10 mouse cellular contexts compared by ENCODE assay signal in genomic region chr5:151218689-151219115, GRCm38 (mm10). TPM values are rescaled to one million over a fixed set of nuclear protein-coding genes. Genes with fewer than 3 reads are reported as not detected.
DNase-seq lines count a peak whose midpoint lies in the region; ATAC-seq and TF ChIP-seq lines count a peak whose summit lies in the region.
"Had no signal": no experiment of that assay in that cellular context is flagged by ENCODE, and none has a peak within 500 bp of the region (broad histone marks: within the 10 kb centered on the region; RNA-seq: fewer than 3 reads in every experiment).

No protein-coding gene starts in this region.

- ATAC-seq in liver, postnatal 0 days, result no peak
- ATAC-seq in forebrain, embryonic 14.5 days, result peak; percentile 62; the same call in 1 of the 2 replicates
- ATAC-seq in granulocyte monocyte progenitor cell, adult 5-6 weeks (replicated peaks; ENCODE audit: poor library complexity, severe bottlenecking), result no peak
- ATAC-seq: Patski had no signal

- H3K4me3 ChIP-seq in liver, adult 2 months (ENCODE audit: insufficient read depth, low read depth, low read length), result no peak overlapping the region
- no peak overlapping the region for H3K4me3 ChIP-seq in liver, postnatal 0 days (ENCODE audit: low read depth, low read length)
- no peak overlapping the region for H3K4me3 ChIP-seq in forebrain, embryonic 14.5 days (ENCODE audit: low read depth, low read length)
- H3K4me3 ChIP-seq: megakaryocyte, embryonic 14.5 days had no signal

- 75% methylated on average over 6 of the region's 6 CpGs for WGBS in liver, adult 2 months
- 60% methylated on average over 6 of the region's 6 CpGs for WGBS in liver, postnatal 0 days (ENCODE audit: insufficient replicate concordance)
- WGBS in forebrain, embryonic 14.5 days, result 18% methylated on average over 6 of the region's 6 CpGs

- no peak for TF ChIP-seq EP300 in liver, postnatal 0 days (IDR thresholded peaks at IDR 0.05; ENCODE audit: low read depth)

- DNase-seq in liver, adult 2 months (ENCODE audit: extremely low read depth, low read depth, low spot score), result peak; percentile 22
- DNase-seq in liver, postnatal 0 days, result no peak
- peak; percentile 36 for DNase-seq in forebrain, embryonic 14.5 days (ENCODE audit: low spot score)
- peak; percentile 32 for DNase-seq in kidney, postnatal 14 days
- peak; percentile 61 for DNase-seq in retina, postnatal 1 day
- no peak for DNase-seq in frontal cortex, postnatal 25 days (ENCODE audit: low spot score in 2 of 2)
- DNase-seq in adrenal gland, postnatal 10 days, result no peak

- H3K9ac ChIP-seq in liver, adult 2 months (ENCODE audit: low read depth, low read length), result no peak overlapping the region
- H3K9ac ChIP-seq in liver, postnatal 0 days (replicated peaks), result no peak overlapping the region
- H3K9ac ChIP-seq in forebrain, embryonic 14.5 days (ENCODE audit: low read length), result no peak overlapping the region

- no peaks in the 10 kb centered on the region for H3K27me3 ChIP-seq in liver, adult 2 months (ENCODE audit: control insufficient read depth, insufficient read depth, low read length)
- no peaks in the 10 kb centered on the region for H3K27me3 ChIP-seq in liver, postnatal 0 days (ENCODE audit: insufficient read depth, low read length)
- no peaks in the 10 kb centered on the region for H3K27me3 ChIP-seq in forebrain, embryonic 14.5 days (replicated peaks; ENCODE audit: control insufficient read depth, insufficient read depth, low read length)
- H3K27me3 ChIP-seq: megakaryocyte, embryonic 14.5 days; Patski had no signal

- H3K36me3 ChIP-seq in liver, adult 2 months (ENCODE audit: control insufficient read depth, insufficient read depth, low read length), result no peaks in the 10 kb centered on the region
- H3K36me3 ChIP-seq in liver, postnatal 0 days (replicated peaks; ENCODE audit: insufficient read depth, low read length), result no peaks in the 10 kb centered on the region
- no peaks in the 10 kb centered on the region for H3K36me3 ChIP-seq in forebrain, embryonic 14.5 days (ENCODE audit: control insufficient read depth, insufficient read depth, low read length)

- H3K79me2 ChIP-seq in liver, adult 2 months (ENCODE audit: control insufficient read depth, insufficient read depth, low read length), result no peaks in the 10 kb centered on the region

- H3K4me2 ChIP-seq in liver, postnatal 0 days (ENCODE audit: low read depth, low read length), result no peak overlapping the region
- H3K4me2 ChIP-seq in forebrain, embryonic 14.5 days (ENCODE audit: low read length), result no peak overlapping the region

- H3K9me3 ChIP-seq in liver, postnatal 0 days (ENCODE audit: low read length), result no peaks in the 10 kb centered on the region
- H3K9me3 ChIP-seq in forebrain, embryonic 14.5 days (replicated peaks; ENCODE audit: control insufficient read depth, low read length), result no peaks in the 10 kb centered on the region

- no peak overlapping the region for H3K27ac ChIP-seq in liver, adult 2 months (replicated peaks; ENCODE audit: insufficient read depth, low read depth, low read length)
- no peak overlapping the region for H3K27ac ChIP-seq in liver, postnatal 0 days (ENCODE audit: low read depth)
- H3K27ac ChIP-seq in forebrain, embryonic 14.5 days (ENCODE audit: low read depth, low read length), result no peak overlapping the region

- no peak for TF ChIP-seq CTCF in liver, adult 2 months (IDR thresholded peaks at IDR 0.05; ENCODE audit: low read depth, low read length)
- TF ChIP-seq CTCF in liver, postnatal 0 days (IDR thresholded peaks at IDR 0.05; ENCODE audit: low read depth), result no peak

- peaks cover 3% of the 10 kb centered on the region; the same call in 1 of the 2 replicates for H3K4me1 ChIP-seq in liver, adult 2 months (ENCODE audit: control insufficient read depth, insufficient read depth, low read length)
- no peaks in the 10 kb centered on the region for H3K4me1 ChIP-seq in liver, postnatal 0 days (ENCODE audit: insufficient read depth)
- no peaks in the 10 kb centered on the region for H3K4me1 ChIP-seq in forebrain, embryonic 14.5 days (ENCODE audit: control insufficient read depth, insufficient read depth, low read length)
- H3K4me1 ChIP-seq: megakaryocyte, embryonic 14.5 days had no signal

- no peak for TF ChIP-seq POLR2A in liver, adult 2 months (IDR thresholded peaks at IDR 0.05; ENCODE audit: extremely low read depth, insufficient read depth, low read length)

RNA-seq across cellular contexts. Expression of gene Stard13, which starts 14.9 kb away (rescaled TPM):
- total RNA-seq in liver, adult 2 months (2014; rRNA removed), result 21.3 and 25.0 TPM in 2 replicates
- 7.8 and 7.9 TPM in 2 replicates for polyA plus RNA-seq in liver, adult 2 months (2012; rRNA removed)
- polyA plus RNA-seq in liver, postnatal 0 days (2015; fragmentation: Nextera tagmentation; extraction: Ambion mirVana), result 1.0 and 1.1 TPM in 2 replicates
- 2.0 and 2.9 TPM in 2 replicates for polyA plus RNA-seq in forebrain, embryonic 14.5 days (2014; fragmentation: Nextera tagmentation; extraction: Ambion mirVana)
- 10 to 100 TPM; 22.6 to 30.1 TPM for total RNA-seq in adrenal gland, postnatal 10 days (2021)
- total RNA-seq in granulocyte monocyte progenitor cell, adult 5-6 weeks (2014; fragmentation: Nextera tagmentation), result not detected in 2 replicates
- not detected in 2 replicates for total RNA-seq in granulocyte monocyte progenitor cell, adult 5-6 weeks (2017)

Comparison
In these comparisons a context has a peak if more than half of its experiments do, and no peak if none do; other contexts are left out.
1. DNase-seq: peak in liver, adult 2 months (single experiment), forebrain, embryonic 14.5 days (single experiment), kidney, postnatal 14 days (single experiment) and retina, postnatal 1 day (single experiment); none in liver, postnatal 0 days (single experiment), frontal cortex, postnatal 25 days (0 of 2) and adrenal gland, postnatal 10 days (single experiment).
2. RNA of gene Stard13, which starts 14.9 kb away (total RNA-seq): 22.6 to 30.1 TPM in adrenal gland, postnatal 10 days and 21.3 to 25.0 TPM in liver, adult 2 months; not detected in granulocyte monocyte progenitor cell, adult 5-6 weeks; every median in the first group is over 10 times any median in the second.